Mouse (Mus musculus) neural tube, embryonic 14.5 days (tissue): ENCODE data around the gene Akap13. TPM values are rescaled to one million over a fixed set of nuclear protein-coding genes. Genes with fewer than 3 reads are reported as not detected.

Source experiments
- ATAC-seq: fragments of 200-750 bp; cut with Nextera tagmentation; 2 replicates; pipeline ENCODE4 v1.8.0; 2017; ENCODE audit warnings: low read depth, mild to moderate bottlenecking, moderate TSS enrichment, moderate library complexity
- H3K27ac ChIP-seq: fragments of 300-500 bp; sonication (generic); 2 replicates; pipeline ENCODE4 v1.5.1; 2014; ENCODE audit warnings: low read depth, mild to moderate bottlenecking, control low read depth, low read length, moderate library complexity, mixed read lengths
- H3K27me3 ChIP-seq: fragments of 300-500 bp; sonication (generic); 2 replicates; pipeline ENCODE4 v1.6.1; 2014; ENCODE audit warnings: low read length; ENCODE audit not compliant: control insufficient read depth, insufficient read depth
- H3K36me3 ChIP-seq: fragments of 300-500 bp; sonication (generic); 2 replicates; pipeline ENCODE4 v1.6.1; 2014; ENCODE audit warnings: low read length, mixed read lengths; ENCODE audit not compliant: control insufficient read depth, insufficient read depth
- H3K4me1 ChIP-seq: fragments of 300-500 bp; sonication (generic); 2 replicates; pipeline ENCODE4 v1.6.1; 2014; ENCODE audit warnings: low read length; ENCODE audit not compliant: control insufficient read depth, insufficient read depth
- H3K4me2 ChIP-seq: fragments of 300-500 bp; sonication (generic); 2 replicates; pipeline ENCODE4 v1.6.1; 2014; ENCODE audit warnings: mild to moderate bottlenecking, low read depth, low read length, control low read depth
- H3K4me3 ChIP-seq: fragments of 300-500 bp; sonication (generic); 2 replicates; pipeline ENCODE4 v1.5.1; 2014; ENCODE audit warnings: low read depth, low read length, control low read depth, mixed read lengths
- H3K9ac ChIP-seq: fragments of 300-500 bp; sonication (generic); replicated peaks from 2 replicates; pipeline ENCODE4 v1.6.1; 2014; ENCODE audit warnings: low read depth, mild to moderate bottlenecking, control low read depth, low read length, mixed read lengths
- H3K9me3 ChIP-seq: fragments of 300-500 bp; sonication (generic); 2 replicates; pipeline ENCODE4 v1.6.1; 2016; ENCODE audit warnings: low read length; ENCODE audit not compliant: control insufficient read depth
- WGBS: fragments of 180-500 bp; shearing (Covaris S2); extraction: QIAGEN DNeasy Blood & Tissue Kit; methylation state at CpG from one replicate; pipeline ENCODE4 v1.1.7; 2014; 5-methylcytosine and 5-hydroxymethylcytosine counted together
- polyA plus RNA-seq: library from polyadenylated mRNA; unstranded; fragments of >200 nt; fragmentation: Nextera tagmentation; extraction: Ambion mirVana; gene quantifications from 2 replicates; pipeline ENCODE4 v1.2.1, GENCODE M21; 2014

Gene Akap13
- polyA plus RNA-seq, 1 experiment from 2014 or later, result 19.8 TPM

- ATAC-seq, result no peak
- Histone ChIP-seq H3K4me3 (no peak overlapping the region), H3K36me3 (no peaks in the 10 kb centered on the region), H3K4me1 (no peaks in the 10 kb centered on the region), H3K9ac (no peak overlapping the region), H3K9me3 (no peaks in the 10 kb centered on the region), H3K4me2 (no peak overlapping the region), H3K27ac (no peak overlapping the region), H3K27me3 (no peaks in the 10 kb centered on the region)
- 100% methylated on average over 1 of the region's 1 CpGs for WGBS
Observed at GRCm38 (mm10) chr7:75558225-75558624, 102.9 kb downstream of the Akap13 start.

GRCm38 (mm10) chr7:75559119-75559518 is 103.8 kb downstream of the Akap13 start:
- WGBS, result 71% methylated on average over 4 of the region's 4 CpGs
- no peak for ATAC-seq

GRCm38 (mm10) chr7:75559915-75560314 is 104.6 kb downstream of the Akap13 start:
- no peaks in the 10 kb centered on the region for H3K4me1 ChIP-seq
- H3K27me3 ChIP-seq, result no peaks in the 10 kb centered on the region
- 95% methylated on average over 4 of the region's 4 CpGs for WGBS
- ATAC-seq, result no peak
- H3K9me3 ChIP-seq, result no peaks in the 10 kb centered on the region
- no peak overlapping the region for H3K9ac ChIP-seq
- no peak overlapping the region for H3K27ac ChIP-seq
- no peaks in the 10 kb centered on the region for H3K36me3 ChIP-seq
- H3K4me3 ChIP-seq, result no peak overlapping the region
- no peak overlapping the region for H3K4me2 ChIP-seq

More at GRCm38 (mm10) chr7:75559119-75559518, 103.8 kb downstream of the Akap13 start:
- no peaks in the 10 kb centered on the region for H3K27me3 ChIP-seq
- no peaks in the 10 kb centered on the region for H3K4me1 ChIP-seq
- H3K4me3 ChIP-seq, result no peak overlapping the region
- H3K27ac ChIP-seq, result no peak overlapping the region
- H3K36me3 ChIP-seq, result no peaks in the 10 kb centered on the region
- no peaks in the 10 kb centered on the region for H3K9me3 ChIP-seq
- no peak overlapping the region for H3K9ac ChIP-seq
- H3K4me2 ChIP-seq, result no peak overlapping the region

- Histone ChIP-seq H3K4me2 (no peak overlapping the region), H3K36me3 (no peaks in the 10 kb centered on the region), H3K9ac (no peak overlapping the region), H3K27ac (no peak overlapping the region), H3K4me3 (no peak overlapping the region), H3K27me3 (no peaks in the 10 kb centered on the region), H3K9me3 (no peaks in the 10 kb centered on the region), H3K4me1 (no peaks in the 10 kb centered on the region)
- ATAC-seq, result no peak
- 96% methylated on average over 2 of the region's 2 CpGs for WGBS
Observed at GRCm38 (mm10) chr7:75560566-75560965, 105.2 kb downstream of the Akap13 start.

- ATAC-seq, result no peak
- H3K4me3 ChIP-seq, result no peak overlapping the region
- WGBS, result 100% methylated on average over 1 of the region's 1 CpGs
- H3K9ac ChIP-seq, result no peak overlapping the region
- H3K36me3 ChIP-seq, result no peaks in the 10 kb centered on the region
- no peaks in the 10 kb centered on the region for H3K4me1 ChIP-seq
- no peaks in the 10 kb centered on the region for H3K9me3 ChIP-seq
- H3K27ac ChIP-seq, result no peak overlapping the region
- no peaks in the 10 kb centered on the region for H3K27me3 ChIP-seq
- no peak overlapping the region for H3K4me2 ChIP-seq
Observed at GRCm38 (mm10) chr7:75561134-75561533, 105.8 kb downstream of the Akap13 start.

GRCm38 (mm10) chr7:75568276-75568675 is 112.9 kb downstream of the Akap13 start:
- H3K4me1 ChIP-seq, result no peaks in the 10 kb centered on the region
- WGBS, result 85% methylated on average over 4 of the region's 4 CpGs
- H3K9me3 ChIP-seq, result no peaks in the 10 kb centered on the region
- no peak overlapping the region for H3K9ac ChIP-seq
- H3K4me2 ChIP-seq, result no peak overlapping the region
- no peak overlapping the region for H3K27ac ChIP-seq
- no peak overlapping the region for H3K4me3 ChIP-seq
- H3K36me3 ChIP-seq, result no peaks in the 10 kb centered on the region
- ATAC-seq, result no peak
- no peaks in the 10 kb centered on the region for H3K27me3 ChIP-seq

GRCm38 (mm10) chr7:75568883-75569282 is 113.5 kb downstream of the Akap13 start:
- no peaks in the 10 kb centered on the region for H3K4me1 ChIP-seq
- ATAC-seq, result no peak

GRCm38 (mm10) chr7:75570218-75570617 is 114.9 kb downstream of the Akap13 start:
- no peak overlapping the region for H3K9ac ChIP-seq
- H3K27ac ChIP-seq, result no peak overlapping the region
- H3K4me3 ChIP-seq, result no peak overlapping the region
- H3K4me2 ChIP-seq, result no peak overlapping the region
- H3K36me3 ChIP-seq, result no peaks in the 10 kb centered on the region
- peaks cover 3% of the 10 kb centered on the region; the same call in 1 of the 2 replicates for H3K4me1 ChIP-seq
- ATAC-seq, result no peak
- H3K27me3 ChIP-seq, result no peaks in the 10 kb centered on the region
- WGBS, result 96% methylated on average over 3 of the region's 3 CpGs
- H3K9me3 ChIP-seq, result no peaks in the 10 kb centered on the region

More at GRCm38 (mm10) chr7:75568883-75569282, 113.5 kb downstream of the Akap13 start:
- Histone ChIP-seq H3K27ac (no peak overlapping the region), H3K27me3 (no peaks in the 10 kb centered on the region), H3K4me3 (no peak overlapping the region), H3K9ac (no peak overlapping the region), H3K36me3 (no peaks in the 10 kb centered on the region), H3K4me2 (no peak overlapping the region), H3K9me3 (no peaks in the 10 kb centered on the region)

- Histone ChIP-seq H3K4me3 (no peak overlapping the region), H3K27ac (no peak overlapping the region), H3K27me3 (no peaks in the 10 kb centered on the region), H3K4me1 (peaks cover 5% of the 10 kb centered on the region; the same call in 1 of the 2 replicates), H3K9me3 (no peaks in the 10 kb centered on the region), H3K9ac (no peak overlapping the region), H3K36me3 (no peaks in the 10 kb centered on the region), H3K4me2 (no peak overlapping the region)
- no peak for ATAC-seq
- 73% methylated on average over 2 of the region's 2 CpGs for WGBS
Observed at GRCm38 (mm10) chr7:75571078-75571477, 115.7 kb downstream of the Akap13 start.
